ENCODE assay signal across 13 mouse cellular contexts in genomic region chr11:118550773-118551520, GRCm38 (mm10).
A peak's percentile ranks its signal among the peaks of the same experiment; 100 is the strongest.
DNase-seq lines count a peak whose midpoint lies in the region; ATAC-seq and TF ChIP-seq lines count a peak whose summit lies in the region.
"Had no signal": no experiment of that assay in that cellular context is flagged by ENCODE, and none has a peak within 500 bp of the region (broad histone marks: within the 10 kb centered on the region; RNA-seq: fewer than 3 reads in every experiment).

No protein-coding gene starts in this region.

- peak; percentile 46 for DNase-seq in retina, embryonic 14.5 days (ENCODE audit: low spot score)
- no peak for DNase-seq in retina, postnatal 1 day
- peak; percentile 25 for DNase-seq in mesoderm, embryonic 11.5 days (ENCODE audit: low read depth, low spot score)
- peak; percentile 8 to 49 for DNase-seq in thymus, postnatal 36 days
- no peak for DNase-seq in right cerebral cortex, postnatal 36 days (ENCODE audit: low spot score in 2 of 2)
- no peak for DNase-seq in layer of hippocampus, postnatal 36 days
- DNase-seq in left cerebral cortex, adult 2 months (ENCODE audit: extremely low spot score in 1 of 2, low spot score in 2 of 2): no peak
- DNase-seq: cerebellum, adult 11-12 months; heart, adult 2 months; kidney, postnatal 10 days had no signal

- WGBS in embryonic facial prominence, embryonic 15.5 days: 24% methylated on average over 17 of the region's 17 CpGs

- H3K27ac ChIP-seq in embryonic facial prominence, embryonic 15.5 days (replicated peaks): no peak overlapping the region
- H3K27ac ChIP-seq in left cerebral cortex, adult 2 months: no peak overlapping the region
- H3K27ac ChIP-seq: heart, adult 2 months; limb, embryonic 12.5 days had no signal

- TF ChIP-seq CTCF in left cerebral cortex, adult 2 months (IDR thresholded peaks at IDR 0.05): no peak

- H3K27me3 ChIP-seq in embryonic facial prominence, embryonic 15.5 days: peaks cover 17% of the 10 kb centered on the region

- ATAC-seq in embryonic facial prominence, embryonic 15.5 days (ENCODE audit: insufficient number of reproducible peaks, low FRiP score, low TSS enrichment, low read depth): peak; percentile 41; the same call in 1 of the 2 replicates

- no peaks in the 10 kb centered on the region for H3K9me3 ChIP-seq in embryonic facial prominence, embryonic 15.5 days (replicated peaks)
- H3K9me3 ChIP-seq: limb, embryonic 12.5 days had no signal

- H3K4me2 ChIP-seq in embryonic facial prominence, embryonic 15.5 days (replicated peaks): no peak overlapping the region
- H3K4me2 ChIP-seq: limb, embryonic 12.5 days had no signal

- no peak overlapping the region for H3K9ac ChIP-seq in embryonic facial prominence, embryonic 15.5 days
- H3K9ac ChIP-seq: limb, embryonic 12.5 days had no signal

- H3K36me3 ChIP-seq in embryonic facial prominence, embryonic 15.5 days: no peaks in the 10 kb centered on the region
- H3K36me3 ChIP-seq: limb, embryonic 12.5 days had no signal

- no peak overlapping the region for H3K4me3 ChIP-seq in embryonic facial prominence, embryonic 15.5 days (replicated peaks)
- H3K4me3 ChIP-seq in left cerebral cortex, adult 2 months: no peak overlapping the region
- H3K4me3 ChIP-seq: erythroblast, embryonic 14.5 days; heart, adult 2 months; limb, embryonic 12.5 days had no signal

- intact Hi-C loops in left cerebral cortex, adult 2 months (cut with DNase I): no loop called here

- peaks cover 11% of the 10 kb centered on the region; the same call in 1 of the 2 replicates for H3K4me1 ChIP-seq in embryonic facial prominence, embryonic 15.5 days

Comparison
In these comparisons a context has a peak if more than half of its experiments do, and no peak if none do; other contexts are left out.
1. DNase-seq: peak in retina, embryonic 14.5 days (single experiment), mesoderm, embryonic 11.5 days (single experiment) and thymus, postnatal 36 days (2 of 2); none in retina, postnatal 1 day (single experiment), right cerebral cortex, postnatal 36 days (0 of 2), layer of hippocampus, postnatal 36 days (0 of 2) and left cerebral cortex, adult 2 months (0 of 2).